Mouse (Mus musculus) embryonic facial prominence, embryonic 11.5 days (tissue): ENCODE data around the gene Adgrv1. TPM values are rescaled to one million over a fixed set of nuclear protein-coding genes. Genes with fewer than 3 reads are reported as not detected.

Experiments
- ATAC-seq: fragments of 200-750 bp; cut with Nextera tagmentation; replicated peaks from 2 replicates; pipeline ENCODE4 v1.8.0; 2017; ENCODE audit warnings: low read depth; ENCODE audit not compliant: insufficient number of reproducible peaks, low FRiP score, low TSS enrichment
- DNase-seq: peaks from one replicate; pipeline ENCODE4 v3.0.0-alpha.2; 2015; ENCODE audit warnings: low spot score
- H3K27ac ChIP-seq: fragments of 300-500 bp; sonication (generic); replicated peaks from 2 replicates; pipeline ENCODE4 v1.5.1; 2014; ENCODE audit warnings: mild to moderate bottlenecking, low read depth, low read length, control low read depth
- H3K27me3 ChIP-seq: fragments of 300-500 bp; sonication (generic); 2 replicates; pipeline ENCODE4 v1.6.1; 2014; ENCODE audit warnings: mild to moderate bottlenecking, low read length, moderate library complexity, mixed read lengths; ENCODE audit not compliant: control insufficient read depth, insufficient read depth
- H3K36me3 ChIP-seq: fragments of 300-500 bp; sonication (generic); replicated peaks from 2 replicates; pipeline ENCODE4 v1.6.1; 2014; ENCODE audit warnings: low read depth, mild to moderate bottlenecking, low read length, moderate library complexity, mixed read lengths; ENCODE audit not compliant: control insufficient read depth, insufficient read depth
- H3K4me1 ChIP-seq: fragments of 300-500 bp; sonication (generic); 2 replicates; pipeline ENCODE4 v1.6.1; 2014; ENCODE audit warnings: low read length, mixed read lengths; ENCODE audit not compliant: control insufficient read depth, insufficient read depth
- H3K4me2 ChIP-seq: fragments of 300-500 bp; sonication (generic); 2 replicates; pipeline ENCODE4 v1.6.1; 2014; ENCODE audit warnings: low read depth, mild to moderate bottlenecking, control low read depth, low read length, moderate library complexity
- H3K4me3 ChIP-seq: fragments of 300-500 bp; sonication (generic); 2 replicates; pipeline ENCODE4 v1.5.1; 2014; ENCODE audit warnings: low read depth, low read length, control low read depth
- H3K9ac ChIP-seq: fragments of 300-500 bp; sonication (generic); replicated peaks from 2 replicates; pipeline ENCODE4 v1.6.1; 2014; ENCODE audit warnings: mild to moderate bottlenecking, control low read depth, low read length
- H3K9me3 ChIP-seq: fragments of 300-500 bp; sonication (generic); replicated peaks from 2 replicates; pipeline ENCODE4 v1.6.1; 2016; ENCODE audit warnings: mild to moderate bottlenecking, low read length, inconsistent platforms, mixed read lengths; ENCODE audit not compliant: control insufficient read depth
- WGBS: fragments of 180-500 bp; shearing (Covaris S2); extraction: QIAGEN DNeasy Blood & Tissue Kit; methylation state at CpG from one replicate; pipeline ENCODE4 v1.1.7; 2014; 5-methylcytosine and 5-hydroxymethylcytosine counted together
- polyA plus RNA-seq: library from polyadenylated mRNA; unstranded; fragments of >200 nt; fragmentation: Nextera tagmentation; extraction: Ambion mirVana; gene quantifications from 2 replicates; pipeline ENCODE4 v1.2.1, GENCODE M21; 2014

Gene Adgrv1
- polyA plus RNA-seq, 1 experiment from 2014 or later: 8.0 TPM

DNA sequence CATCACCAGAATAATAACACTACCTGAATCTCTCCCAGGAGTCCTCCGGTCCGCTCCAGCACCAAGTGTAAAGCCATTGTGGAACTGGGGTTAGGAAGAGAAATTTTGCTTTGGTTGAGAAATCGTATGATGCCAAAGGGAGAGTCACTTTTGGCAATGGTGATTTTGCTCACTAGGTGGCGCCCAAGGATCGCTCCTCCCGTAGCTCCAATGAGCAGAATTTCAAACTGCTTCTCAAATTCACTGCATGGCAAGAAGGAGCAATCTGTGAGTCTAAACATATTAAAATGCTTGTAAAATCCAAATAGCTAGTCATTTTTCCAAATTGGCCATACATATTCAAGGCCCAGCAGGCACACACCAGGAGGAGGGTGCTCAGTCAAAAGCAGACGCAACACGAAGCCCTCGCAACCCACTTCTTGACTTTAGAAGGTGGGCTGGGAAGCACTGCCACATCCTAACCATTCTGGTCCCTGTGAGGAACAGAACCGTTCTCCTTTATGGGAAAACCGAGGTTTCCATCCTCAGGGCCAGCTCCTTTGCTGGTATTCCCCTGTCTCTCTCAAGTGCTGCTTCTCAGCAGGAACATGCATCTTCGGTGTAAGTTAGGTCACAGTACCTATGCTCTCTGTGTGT is 193.4 kb downstream of the Adgrv1 start:
- Histone ChIP-seq H3K36me3 (no peaks in the 10 kb centered on the region), H3K4me2 (no peak overlapping the region), H3K4me1 (no peaks in the 10 kb centered on the region), H3K27me3 (no peaks in the 10 kb centered on the region; the same call in 1 of the 2 replicates), H3K9ac (no peak overlapping the region), H3K4me3 (no peak overlapping the region), H3K9me3 (no peaks in the 10 kb centered on the region), H3K27ac (no peak overlapping the region)
- WGBS: 52% methylated on average over 12 of the region's 12 CpGs
- ATAC-seq: 0 out of 2 replicates have a peak, but pooled peaks have one; percentile 6
- peak; percentile 88 for DNase-seq

- Histone ChIP-seq H3K4me3 (no peak overlapping the region), H3K36me3 (no peaks in the 10 kb centered on the region), H3K27ac (no peak overlapping the region), H3K9ac (no peak overlapping the region), H3K4me2 (no peak overlapping the region), H3K27me3 (no peaks in the 10 kb centered on the region; the same call in 1 of the 2 replicates), H3K4me1 (no peaks in the 10 kb centered on the region), H3K9me3 (no peaks in the 10 kb centered on the region)
- 62% methylated on average over 8 of the region's 8 CpGs for WGBS
- no peak for DNase-seq
- ATAC-seq: no peak
Measured at GRCm38 (mm10) chr13:81437088-81437487, 195.9 kb downstream of the Adgrv1 start.

GRCm38 (mm10) chr13:81426896-81427755 is 205.8 kb downstream of the Adgrv1 start:
- Histone ChIP-seq H3K27me3 (no peaks in the 10 kb centered on the region), H3K4me1 (no peaks in the 10 kb centered on the region), H3K9ac (no peak overlapping the region), H3K36me3 (no peaks in the 10 kb centered on the region; the same call in 1 of the 2 replicates), H3K27ac (no peak overlapping the region), H3K4me2 (no peak overlapping the region), H3K4me3 (no peak overlapping the region), H3K9me3 (no peaks in the 10 kb centered on the region)
- ATAC-seq (no peak), DNase-seq (peak; percentile 81)
- 72% methylated on average over 15 of the region's 15 CpGs for WGBS

DNA sequence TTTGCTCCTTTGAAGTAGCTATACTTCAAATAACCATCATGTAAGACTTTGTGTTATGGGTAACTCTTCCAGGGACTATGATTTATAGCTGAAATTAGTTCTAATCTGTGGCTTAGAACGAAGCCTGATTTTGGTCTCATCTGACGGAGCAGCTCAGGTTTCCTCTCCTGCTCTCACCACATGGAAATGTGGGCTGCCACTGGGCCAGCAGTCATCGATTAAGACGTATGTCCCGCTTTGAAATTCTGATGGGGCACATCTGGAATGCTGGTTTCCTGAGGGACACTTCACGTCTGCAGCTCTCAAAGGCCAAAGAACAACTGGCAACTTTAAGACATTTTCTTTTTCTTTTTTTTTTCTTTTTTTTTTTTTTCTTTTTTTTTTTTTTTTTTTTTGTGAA is 207.8 kb downstream of the Adgrv1 start:
- Histone ChIP-seq H3K27me3 (no peaks in the 10 kb centered on the region), H3K9me3 (no peaks in the 10 kb centered on the region), H3K4me3 (no peak overlapping the region), H3K36me3 (no peaks in the 10 kb centered on the region), H3K9ac (no peak overlapping the region), H3K4me2 (no peak overlapping the region), H3K4me1 (no peaks in the 10 kb centered on the region), H3K27ac (no peak overlapping the region)
- DNase-seq (peak; percentile 62), ATAC-seq (no peak)
- 33% methylated on average over 6 of the region's 6 CpGs for WGBS

DNA sequence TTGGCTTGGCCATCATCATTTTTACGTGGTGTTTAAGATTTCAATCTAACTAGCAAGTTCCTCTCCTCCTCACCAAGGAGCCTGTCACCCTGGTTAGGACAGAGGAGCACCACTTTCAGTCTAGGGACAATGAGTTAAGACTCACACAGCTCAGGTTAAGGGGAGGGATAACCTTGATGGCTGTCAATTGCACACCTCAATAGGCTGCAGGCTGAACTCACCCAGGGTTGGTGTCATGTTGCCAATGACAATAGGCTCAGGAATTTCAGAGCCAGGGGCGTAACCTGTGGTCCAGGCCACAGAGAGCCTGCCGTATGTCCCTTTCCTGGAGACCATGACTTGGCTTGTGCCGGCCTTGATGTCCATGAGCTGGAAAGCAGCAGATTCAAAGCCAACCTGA is 209.0 kb downstream of the Adgrv1 start:
- no peak for DNase-seq
- no peak overlapping the region for H3K27ac ChIP-seq
- H3K4me1 ChIP-seq: peaks cover 3% of the 10 kb centered on the region; the same call in 1 of the 2 replicates
- H3K36me3 ChIP-seq: no peaks in the 10 kb centered on the region
- H3K4me3 ChIP-seq: no peak overlapping the region
- no peaks in the 10 kb centered on the region for H3K9me3 ChIP-seq
- WGBS: 70% methylated on average over 4 of the region's 4 CpGs
- no peak; the same call in 1 of the 2 replicates for ATAC-seq
- H3K27me3 ChIP-seq: no peaks in the 10 kb centered on the region
- H3K9ac ChIP-seq: no peak overlapping the region
- H3K4me2 ChIP-seq: no peak overlapping the region

- Histone ChIP-seq H3K27ac (no peak overlapping the region), H3K27me3 (no peaks in the 10 kb centered on the region), H3K9me3 (no peaks in the 10 kb centered on the region), H3K4me2 (no peak overlapping the region), H3K4me1 (no peaks in the 10 kb centered on the region), H3K9ac (no peak overlapping the region), H3K36me3 (no peaks in the 10 kb centered on the region), H3K4me3 (no peak overlapping the region)
- DNase-seq: no peak
- no peak for ATAC-seq
- 78% methylated on average over 1 of the region's 1 CpGs for WGBS
Measured at GRCm38 (mm10) chr13:81407881-81408460, 225.0 kb downstream of the Adgrv1 start.

GRCm38 (mm10) chr13:81402826-81403225 is 230.1 kb downstream of the Adgrv1 start:
- Histone ChIP-seq H3K4me2 (no peak overlapping the region), H3K4me1 (no peaks in the 10 kb centered on the region), H3K9me3 (no peaks in the 10 kb centered on the region), H3K4me3 (no peak overlapping the region), H3K9ac (no peak overlapping the region), H3K36me3 (no peaks in the 10 kb centered on the region), H3K27me3 (no peaks in the 10 kb centered on the region), H3K27ac (no peak overlapping the region)
- ATAC-seq: no peak
- no peak for DNase-seq
- 95% methylated on average over 3 of the region's 3 CpGs for WGBS

- no peak overlapping the region for H3K4me3 ChIP-seq
- WGBS: 72% methylated on average over 2 of the region's 2 CpGs
- no peaks in the 10 kb centered on the region for H3K36me3 ChIP-seq
- no peak overlapping the region for H3K4me2 ChIP-seq
- H3K27ac ChIP-seq: no peak overlapping the region
- no peaks in the 10 kb centered on the region for H3K9me3 ChIP-seq
- H3K9ac ChIP-seq: no peak overlapping the region
- no peak for DNase-seq
- no peaks in the 10 kb centered on the region for H3K27me3 ChIP-seq
- no peaks in the 10 kb centered on the region for H3K4me1 ChIP-seq
- no peak for ATAC-seq
Measured at GRCm38 (mm10) chr13:81402191-81402590, 230.8 kb downstream of the Adgrv1 start.
